Mouse (Mus musculus) right cerebral cortex, adult 2 months (tissue): ENCODE results near the gene Ets1.

Experiments
- DNase-seq, 2 experiments: peaks; one replicate each; pipeline ENCODE4 v3.0.0; 2021 to 2022; ENCODE audit warnings: low spot score in 2 of 2

Gene Ets1

DNA sequence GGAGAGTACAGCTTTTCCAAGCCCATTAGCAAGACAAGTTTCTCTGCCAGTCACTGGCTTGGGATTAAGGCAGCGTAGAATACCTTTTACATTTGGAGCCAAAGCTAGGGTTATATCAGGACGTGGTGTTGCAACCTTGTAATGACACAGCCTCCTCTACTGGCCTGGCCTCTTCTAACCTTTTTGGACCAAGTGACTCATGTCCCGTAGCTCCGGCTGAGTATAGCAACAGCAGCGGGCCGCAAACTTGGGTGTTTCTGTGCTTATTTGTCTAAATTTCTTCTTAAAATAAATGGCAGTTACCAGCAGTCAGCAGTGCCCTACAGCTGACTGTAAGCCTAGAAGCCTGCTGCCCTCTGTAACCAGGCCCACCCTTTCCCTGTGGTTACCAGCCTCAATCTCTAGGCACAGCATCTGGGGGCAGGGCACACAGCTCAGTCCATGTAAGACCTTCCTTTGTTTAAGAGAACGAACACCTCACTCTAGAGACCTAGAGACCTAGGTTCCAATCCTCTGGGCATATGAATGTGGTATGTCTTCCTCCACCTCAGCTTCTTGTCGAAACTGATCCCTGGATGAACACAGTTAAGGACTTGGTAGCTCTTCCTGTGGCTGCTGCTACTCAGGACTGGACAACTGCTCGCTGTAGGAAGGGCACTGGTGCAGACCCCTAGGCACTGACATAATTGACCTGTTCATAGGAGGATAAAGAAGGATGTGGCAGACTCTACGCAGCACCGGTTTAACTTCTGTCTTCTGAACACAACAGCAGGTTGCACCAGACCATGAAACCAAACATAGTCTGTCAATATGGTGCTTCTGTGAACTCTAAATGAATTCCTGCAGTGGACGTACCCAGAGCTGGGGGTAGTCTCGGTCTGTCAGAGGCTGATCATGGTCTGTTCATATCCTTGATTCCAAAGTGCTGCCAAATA lies 94.9 kb downstream of the Ets1 start:
- no peak for DNase-seq

GRCm38 (mm10) chr9:32731787-32732186 lies 95.8 kb downstream of the Ets1 start:
- DNase-seq: no peak

- DNase-seq: no peak
Observed at GRCm38 (mm10) chr9:32735071-32735470, 99.0 kb downstream of the Ets1 start.

- peak; percentile 18 to 24 for DNase-seq
Observed at GRCm38 (mm10) chr9:32736051-32736450, 100.0 kb downstream of the Ets1 start.

GRCm38 (mm10) chr9:32739988-32740387 lies 104.0 kb downstream of the Ets1 start:
- no peak for DNase-seq

DNA sequence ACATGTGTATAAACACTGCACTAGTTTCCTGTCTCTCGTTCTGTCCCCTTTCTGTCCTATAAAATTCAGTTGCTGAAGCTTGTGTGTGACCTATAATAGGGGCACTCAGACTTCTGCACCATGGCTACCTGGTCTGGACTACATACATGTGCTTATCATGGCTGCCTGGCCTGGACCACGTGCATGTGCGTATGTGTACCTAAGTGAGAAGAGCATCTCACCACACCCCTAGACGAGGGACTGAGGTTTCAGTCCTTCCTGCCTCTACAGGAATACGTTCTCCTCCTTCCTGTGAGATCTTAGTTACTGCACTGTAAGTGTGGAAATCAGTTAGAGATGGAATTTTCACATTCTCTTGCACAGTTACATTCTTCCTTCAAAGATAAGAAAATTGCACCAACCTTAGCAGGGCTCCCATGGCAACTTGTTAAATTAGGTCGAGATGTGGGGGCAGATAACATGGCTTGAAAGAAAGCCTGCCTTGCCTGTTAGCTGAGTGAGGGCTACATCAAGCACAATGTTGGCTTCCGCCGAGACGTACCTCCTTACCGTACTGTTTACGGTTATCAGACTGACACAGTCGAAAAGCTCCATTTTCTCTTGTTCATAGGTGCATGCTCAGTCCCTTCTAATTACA lies 104.8 kb downstream of the Ets1 start:
- DNase-seq: peak; percentile 21 to 32

DNA sequence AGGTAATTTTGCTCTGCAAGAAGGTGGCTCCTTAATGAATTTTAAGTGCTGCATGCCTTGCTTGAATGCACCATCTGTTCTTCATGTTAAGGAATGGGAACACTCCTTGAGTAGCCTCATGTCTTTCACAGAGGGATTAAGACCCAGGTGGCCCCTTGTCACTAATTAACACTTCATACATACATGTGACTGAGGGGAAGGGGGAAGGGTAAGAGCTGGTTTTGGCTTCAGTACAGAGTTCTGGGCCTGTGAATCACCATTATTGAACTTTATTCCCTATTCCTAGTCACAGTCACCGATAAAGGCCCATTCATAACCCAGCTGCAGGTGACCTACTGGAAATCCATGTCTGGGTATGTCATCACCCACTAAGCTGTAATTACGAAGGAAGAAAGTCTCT lies 105.7 kb downstream of the Ets1 start:
- no peak for DNase-seq

- no peak for DNase-seq
Observed at GRCm38 (mm10) chr9:32743157-32743556, 107.1 kb downstream of the Ets1 start.

DNA sequence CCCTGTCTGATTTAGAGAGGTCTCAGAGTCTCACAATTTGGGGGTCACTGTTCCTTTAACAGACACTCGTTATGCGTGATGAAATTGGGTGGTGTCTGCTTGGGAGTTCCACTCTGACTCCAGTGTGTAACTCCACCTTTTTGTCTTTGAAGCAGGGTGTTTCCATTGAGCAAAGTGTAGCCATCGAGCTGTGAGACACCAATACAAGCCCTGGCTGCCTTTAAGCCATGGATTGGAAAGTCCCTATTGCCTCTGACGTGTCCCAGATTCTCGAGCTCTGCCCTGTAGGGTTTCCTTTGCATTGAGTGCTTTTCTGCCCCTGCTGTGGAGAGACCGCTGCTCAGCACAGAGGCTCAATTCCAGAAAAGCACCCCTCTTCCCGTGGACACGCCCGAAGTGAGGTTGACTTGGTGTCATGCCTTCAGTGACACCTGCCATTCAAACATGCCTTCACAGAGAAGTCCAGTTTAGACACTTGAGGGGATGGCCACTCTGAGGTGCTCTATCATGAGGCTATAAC lies 107.7 kb downstream of the Ets1 start:
- DNase-seq: no peak

GRCm38 (mm10) chr9:32744288-32744687 lies 108.3 kb downstream of the Ets1 start:
- no peak for DNase-seq

DNA sequence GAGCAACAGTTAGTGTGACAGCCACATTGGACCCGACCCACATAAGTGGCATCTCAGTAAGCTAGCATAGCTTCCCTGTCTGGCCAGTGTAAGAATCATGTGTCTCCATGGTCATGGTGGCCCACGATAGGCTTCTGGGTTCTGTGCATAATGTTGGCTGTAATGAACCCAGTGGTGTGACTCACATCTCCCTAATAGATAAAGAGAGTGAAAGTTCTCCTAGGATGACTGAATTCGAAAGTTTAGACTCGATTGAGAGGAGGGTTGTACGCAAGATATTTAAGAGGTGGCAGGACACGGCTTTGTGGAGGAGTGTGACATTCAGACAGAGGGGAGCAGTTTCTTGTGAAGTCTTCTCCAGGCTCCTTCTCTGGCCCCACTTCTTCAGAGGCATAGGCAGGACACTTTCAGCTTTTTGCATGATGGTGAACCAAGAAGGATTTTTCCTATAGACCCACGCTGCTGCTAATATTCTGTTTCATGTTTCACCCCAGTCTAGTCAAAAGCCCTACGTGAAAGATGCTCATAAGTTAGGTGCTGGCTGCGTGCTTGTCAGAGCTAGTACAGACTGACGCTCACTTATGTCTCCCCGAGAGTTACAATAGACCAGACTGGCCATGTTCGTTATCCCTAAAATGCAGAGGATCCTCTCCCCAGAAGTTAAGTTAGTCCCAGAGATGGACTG lies 109.2 kb downstream of the Ets1 start:
- DNase-seq: no peak

DNA sequence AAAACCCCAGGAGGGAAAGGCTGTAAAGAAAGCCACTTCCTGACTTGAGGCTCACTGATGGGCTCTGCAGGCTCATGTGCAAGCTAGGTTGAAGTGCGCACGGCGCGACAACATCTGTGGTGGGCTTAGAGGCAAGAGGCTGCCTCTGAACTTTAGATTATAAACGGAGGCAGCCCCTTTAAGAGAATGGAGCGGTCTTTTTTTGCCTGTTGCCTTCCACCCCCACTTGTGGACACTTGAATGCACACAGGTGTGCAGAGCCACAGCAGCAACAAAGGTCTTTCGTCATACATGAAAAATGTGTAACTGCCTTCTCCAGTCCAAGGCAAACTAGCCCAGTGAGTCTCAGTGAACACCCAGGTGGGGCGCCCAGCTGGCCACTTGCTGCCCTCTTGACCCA lies 110.0 kb downstream of the Ets1 start:
- no peak for DNase-seq

DNA sequence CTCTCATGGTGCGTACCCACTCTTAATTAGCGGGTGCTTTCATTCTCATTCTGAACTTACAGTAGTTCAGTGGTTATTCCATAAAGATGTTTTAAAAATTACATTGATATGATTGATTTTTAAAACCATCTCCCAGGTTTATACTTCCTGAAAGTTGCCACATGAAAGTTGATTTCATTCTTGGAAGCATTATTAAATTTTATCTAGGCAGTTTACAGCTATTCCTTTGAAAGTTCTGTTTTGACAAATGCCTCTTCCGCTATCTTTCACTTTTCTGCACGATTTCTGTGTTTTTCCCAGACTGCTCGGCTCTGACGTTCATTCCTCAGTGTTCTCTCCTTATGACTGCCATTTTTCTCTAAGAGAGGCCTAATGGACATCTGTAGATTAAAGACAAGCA lies 110.6 kb downstream of the Ets1 start:
- no peak for DNase-seq

GRCm38 (mm10) chr9:32747624-32748023 lies 111.6 kb downstream of the Ets1 start:
- no peak for DNase-seq

- no peak for DNase-seq
Observed at GRCm38 (mm10) chr9:32748552-32748951, 112.5 kb downstream of the Ets1 start.

- DNase-seq: no peak
Observed at GRCm38 (mm10) chr9:32749721-32750480, 113.9 kb downstream of the Ets1 start.

- no peak for DNase-seq
Observed at GRCm38 (mm10) chr9:32752602-32753001, 116.6 kb downstream of the Ets1 start.

DNA sequence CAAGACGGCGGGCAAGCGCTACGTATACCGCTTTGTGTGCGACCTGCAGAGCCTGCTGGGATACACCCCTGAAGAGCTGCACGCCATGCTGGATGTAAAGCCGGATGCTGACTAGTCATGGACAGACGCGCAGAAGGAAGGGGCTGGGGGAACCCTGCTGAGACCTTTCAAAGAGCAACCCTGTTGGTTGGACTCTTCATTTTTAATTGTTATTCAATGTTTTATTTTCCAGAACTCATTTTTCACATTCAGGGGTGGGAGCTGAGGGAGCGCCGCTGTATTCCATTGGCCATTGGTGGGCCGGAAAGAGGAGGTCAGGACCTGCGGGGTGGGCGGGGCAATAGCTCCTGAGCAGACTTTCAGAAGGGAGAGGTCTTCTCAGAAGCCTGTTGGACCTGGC lies 118.3 kb downstream of the Ets1 start:
- no peak for DNase-seq

GRCm38 (mm10) chr9:32756002-32756401 lies 120.0 kb downstream of the Ets1 start:
- DNase-seq: no peak

DNA sequence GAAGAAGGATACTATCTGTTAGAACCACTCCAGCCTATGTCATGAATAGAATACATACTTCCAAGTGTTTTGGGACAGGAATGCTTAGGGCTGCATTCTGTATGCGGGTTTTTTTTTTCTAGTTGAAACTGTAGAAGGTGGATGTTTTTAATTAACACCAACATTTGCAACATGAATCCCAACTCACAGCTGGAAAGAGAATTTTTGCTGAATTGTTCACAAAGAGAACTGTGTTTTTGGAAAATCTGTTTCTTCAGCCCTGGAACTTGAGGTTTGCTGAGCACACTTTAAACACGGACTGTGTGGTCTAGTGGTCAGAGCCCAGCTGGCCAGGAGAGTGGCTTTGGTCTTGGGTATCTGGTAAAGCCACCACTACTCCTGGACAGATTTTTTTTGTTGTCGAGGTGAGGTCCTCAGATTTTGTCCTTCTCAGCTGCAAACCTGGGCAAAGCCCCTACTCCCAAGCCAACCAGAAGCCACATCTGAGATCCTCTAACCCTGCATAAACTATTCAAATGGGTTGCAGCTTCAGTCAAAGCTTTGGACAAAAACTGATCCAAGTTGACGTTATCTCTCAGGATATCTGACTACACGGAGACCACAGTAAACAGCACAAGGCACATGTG lies 122.4 kb downstream of the Ets1 start:
- DNase-seq: no peak

DNA sequence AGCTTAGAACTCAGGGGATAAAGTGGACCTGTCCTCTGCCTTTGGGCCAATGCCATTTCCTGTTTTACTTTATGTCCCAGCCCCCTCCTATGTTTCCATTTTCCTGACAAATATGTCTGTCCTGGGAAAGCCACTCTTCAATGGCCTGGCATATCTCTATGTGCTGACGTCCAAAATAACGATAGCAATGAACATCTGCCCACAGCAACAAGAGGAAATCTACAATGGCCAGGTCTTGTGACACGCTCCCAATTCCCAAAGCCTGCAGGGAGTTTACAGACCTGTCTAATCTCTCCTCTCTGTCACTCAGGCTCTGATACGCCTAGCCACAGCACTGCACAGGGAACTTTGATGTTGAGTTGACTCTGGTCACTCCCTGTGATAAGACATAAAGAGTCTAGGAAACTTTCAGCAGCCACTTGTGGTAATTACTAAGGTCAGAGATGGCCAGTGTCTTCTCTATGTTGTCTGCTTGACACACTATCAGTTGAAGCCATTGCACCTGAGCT lies 124.7 kb downstream of the Ets1 start:
- no peak for DNase-seq
